Mouse (Mus musculus) 3T3-L1 (cell line): ENCODE measurements around the gene Nmrk2.
"Not testable (repeated sequence)": the region's sequence is repeated elsewhere in the genome, so short reads cannot be mapped to it uniquely, and the experiment has no call there.

Experiments used
- DNase-seq: peaks from one replicate; pipeline ENCODE4 v3.0.0-alpha.2; 2015; ENCODE audit warnings: low read depth, low spot score

Nmrk2 gene

GRCm38 (mm10) chr10:81201807-81202758 is at the start of gene Nmrk2:
Gene Nmrk2 (minus strand): TSS chr10:81202051.
- no peak for DNase-seq

GRCm38 (mm10) chr10:81249442-81249841 is 47.6 kb upstream of the Nmrk2 start:
- no peak for DNase-seq

- DNase-seq, result no peak
These were observed 46.0 kb upstream of the Nmrk2 start for GRCm38 (mm10) chr10:81247804-81248203.

GRCm38 (mm10) chr10:81245166-81245565 is 43.3 kb upstream of the Nmrk2 start:
- DNase-seq, result no peak

GRCm38 (mm10) chr10:81244595-81244994 is 42.7 kb upstream of the Nmrk2 start:
- DNase-seq, result peak; percentile 48

GRCm38 (mm10) chr10:81244146-81244545 is 42.3 kb upstream of the Nmrk2 start:
- DNase-seq, result no peak

- no peak for DNase-seq
These were observed 40.2 kb upstream of the Nmrk2 start for GRCm38 (mm10) chr10:81242021-81242420.

- peak; percentile 62 for DNase-seq
These were observed 39.0 kb upstream of the Nmrk2 start for GRCm38 (mm10) chr10:81240876-81241275.

- DNase-seq, result no peak
These were observed 36.8 kb upstream of the Nmrk2 start for GRCm38 (mm10) chr10:81238618-81239017.

GRCm38 (mm10) chr10:81236471-81237268 is 34.8 kb upstream of the Nmrk2 start:
- no peak for DNase-seq

- peak; percentile 77 for DNase-seq
These were observed 32.4 kb upstream of the Nmrk2 start for GRCm38 (mm10) chr10:81234206-81234605.

- no peak for DNase-seq
These were observed 31.4 kb upstream of the Nmrk2 start for GRCm38 (mm10) chr10:81233226-81233585.

GRCm38 (mm10) chr10:81232580-81233225 is 30.9 kb upstream of the Nmrk2 start, which contains the start of gene Zfr2:
Gene Zfr2 (plus strand): TSS chr10:81233155.
- DNase-seq, result peak; percentile 89

GRCm38 (mm10) chr10:81231436-81231835 is 29.6 kb upstream of the Nmrk2 start:
- no peak for DNase-seq

GRCm38 (mm10) chr10:81230438-81231332 is 28.8 kb upstream of the Nmrk2 start, which contains the start of gene Atcay:
Gene Atcay (minus strand): TSS chr10:81230833.
- DNase-seq, result peak; percentile 22

- DNase-seq, result no peak
These were observed 28.0 kb upstream of the Nmrk2 start for GRCm38 (mm10) chr10:81229735-81230437.

GRCm38 (mm10) chr10:81223731-81224130 is 21.9 kb upstream of the Nmrk2 start:
- DNase-seq, result not testable (repeated sequence)

- DNase-seq, result peak; percentile 17
These were observed 19.7 kb upstream of the Nmrk2 start for GRCm38 (mm10) chr10:81221402-81222015.

GRCm38 (mm10) chr10:81217964-81218363 is 16.1 kb upstream of the Nmrk2 start:
- peak; percentile 60 for DNase-seq

GRCm38 (mm10) chr10:81217267-81217666 is 15.4 kb upstream of the Nmrk2 start:
- peak; percentile 49 for DNase-seq
